Mouse (Mus musculus): ENCODE results near the gene Pde4d. TPM values are rescaled to one million over a fixed set of nuclear protein-coding genes. Genes with fewer than 3 reads are reported as not detected.
A peak's percentile ranks its signal among the peaks of the same experiment; 100 is the strongest.

The Pde4d gene
- total RNA-seq, 2 experiments from 2014 or later = 108 to 120 TPM

DNA sequence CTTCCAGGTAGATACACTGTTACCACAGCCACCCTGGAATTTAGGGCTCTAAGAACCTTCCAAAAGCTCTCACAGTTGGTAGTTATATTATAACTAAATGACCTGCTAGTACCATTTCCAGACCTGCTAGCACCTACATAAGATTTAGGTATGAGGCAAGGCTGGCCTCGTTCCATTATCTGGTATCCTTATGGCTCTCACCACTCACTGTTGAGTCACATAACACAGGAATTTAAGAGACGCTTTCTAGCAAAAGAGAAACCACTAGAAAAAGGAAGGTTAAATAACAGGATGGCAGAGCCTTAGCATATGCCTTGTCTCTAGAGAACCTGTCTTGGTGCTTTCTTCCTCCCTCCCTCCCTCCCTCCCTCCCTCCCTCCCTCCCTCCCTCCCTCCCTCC is 910.2 kb downstream of the Pde4d start:
- intact Hi-C loops (cut with DNase I) = no loop called here
- DNase-seq (ENCODE audit: extremely low spot score in 1 of 2, low spot score in 2 of 2) = no peak

DNA sequence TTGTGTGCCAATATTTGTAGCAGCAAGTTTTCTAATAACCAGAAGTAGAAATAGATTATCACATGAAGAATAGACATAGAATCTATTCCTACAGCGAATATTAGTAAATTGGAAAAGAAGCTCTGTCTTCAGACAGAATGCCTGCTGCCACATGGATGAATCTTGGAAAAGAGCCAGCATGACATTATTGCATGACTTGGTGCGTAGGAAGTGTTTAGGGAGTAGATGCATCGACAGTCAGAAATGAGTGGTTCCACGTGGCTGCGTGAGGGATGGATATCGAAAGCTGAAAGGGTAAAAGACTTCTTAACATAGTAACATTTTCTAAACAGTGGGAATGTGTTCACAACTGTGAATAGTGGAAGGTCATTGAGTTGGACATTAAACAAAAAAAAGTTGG is 912.6 kb downstream of the Pde4d start:
- intact Hi-C loops (cut with DNase I) = no loop called here
- DNase-seq (ENCODE audit: extremely low spot score in 1 of 2, low spot score in 2 of 2) = no peak

DNA sequence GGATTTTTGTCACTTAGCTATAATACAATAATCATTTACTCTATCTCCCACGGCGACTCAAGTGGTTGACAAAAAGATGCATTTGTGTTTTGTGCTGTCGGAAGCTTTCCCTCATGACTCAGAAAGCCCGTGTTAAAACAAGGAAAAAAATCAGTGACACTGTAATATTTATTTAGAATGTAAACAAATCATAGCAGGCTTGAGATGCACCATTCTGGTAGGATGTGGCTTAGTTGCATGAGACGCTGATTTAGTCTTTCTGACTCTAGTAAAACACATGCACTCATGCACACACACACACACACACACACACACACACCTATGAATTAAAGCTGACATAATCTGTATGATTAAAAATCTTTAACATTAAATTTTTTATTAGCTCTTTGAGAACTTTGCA is 924.7 kb downstream of the Pde4d start:
- intact Hi-C loops (cut with DNase I) = no loop called here
- no peak for DNase-seq (ENCODE audit: extremely low spot score in 1 of 2, low spot score in 2 of 2)

DNA sequence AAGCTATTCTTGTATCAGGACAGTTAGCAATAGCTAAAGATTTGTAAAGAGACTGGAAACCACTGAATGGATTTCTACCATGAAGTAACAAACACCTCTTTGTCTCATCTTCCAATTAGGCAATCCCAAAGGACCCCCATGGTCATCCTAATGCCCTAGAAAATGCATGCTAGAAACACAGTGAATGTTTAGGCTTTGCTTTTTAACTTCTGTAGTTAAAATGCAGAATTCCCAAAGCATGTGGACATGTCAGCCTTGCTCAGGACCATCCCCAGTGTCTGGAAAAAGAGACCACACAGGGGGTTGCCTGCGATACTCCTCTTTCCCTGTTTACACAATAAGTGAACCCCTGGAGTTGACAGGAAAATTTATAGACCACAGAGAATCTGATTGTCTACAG is 926.9 kb downstream of the Pde4d start:
- no peak for DNase-seq (ENCODE audit: extremely low spot score in 1 of 2, low spot score in 2 of 2)
- intact Hi-C loops (cut with DNase I) = no loop called here

DNA sequence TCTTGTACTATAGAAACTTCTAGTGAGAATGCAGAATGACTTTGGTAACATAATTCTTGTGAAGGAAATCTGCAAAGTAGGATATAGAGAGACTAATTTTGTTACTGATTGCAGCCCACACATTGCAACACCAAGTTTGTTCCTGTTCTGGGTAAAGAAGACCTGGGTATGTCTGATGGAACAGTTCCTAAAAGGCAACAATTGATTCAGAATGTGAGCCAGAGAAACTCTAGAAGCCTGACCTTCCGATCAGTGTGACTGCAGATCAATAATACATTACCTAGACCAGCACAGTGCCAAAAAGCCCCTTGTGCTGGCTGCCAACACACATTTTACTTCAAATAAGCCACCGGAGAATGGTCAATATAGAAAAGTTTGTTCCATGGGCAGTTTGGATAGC is 930.4 kb downstream of the Pde4d start:
- intact Hi-C loops (cut with DNase I) = no loop called here

DNA sequence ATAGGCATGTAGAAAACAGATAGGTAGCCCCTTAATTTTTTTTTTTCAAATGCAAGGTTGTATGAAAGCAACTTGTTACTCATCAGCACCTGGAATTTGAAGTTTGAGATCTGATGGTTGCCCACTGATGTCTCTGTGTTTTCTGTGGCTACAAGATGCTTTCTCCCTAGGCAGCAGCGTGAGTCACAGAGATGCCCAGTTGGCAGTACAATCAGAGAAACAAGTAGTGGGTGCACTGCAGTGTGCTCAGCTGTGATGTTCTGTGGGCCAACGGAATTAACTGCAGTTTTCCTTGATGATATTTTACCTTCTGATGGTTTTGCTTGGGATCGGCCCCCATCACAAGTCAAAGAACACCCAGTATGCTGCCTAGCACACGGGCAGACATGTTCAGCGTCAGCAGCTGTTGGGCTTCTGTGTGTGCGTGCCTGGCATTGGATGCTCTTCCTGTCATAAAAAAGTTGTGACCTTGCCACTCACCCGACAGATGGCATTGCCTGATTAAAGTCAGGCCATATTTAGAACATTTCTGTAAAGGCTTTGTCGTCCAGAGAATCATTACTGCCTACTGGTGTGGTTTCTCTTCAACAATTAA is 939.0 kb downstream of the Pde4d start:
- DNase-seq (ENCODE audit: extremely low spot score in 1 of 2, low spot score in 2 of 2) = no peak
- intact Hi-C loops (cut with DNase I) = no loop called here

More for the DNA sequence above, 930.4 kb downstream of the Pde4d start:
- DNase-seq (ENCODE audit: extremely low spot score in 1 of 2, low spot score in 2 of 2) = no peak

DNA sequence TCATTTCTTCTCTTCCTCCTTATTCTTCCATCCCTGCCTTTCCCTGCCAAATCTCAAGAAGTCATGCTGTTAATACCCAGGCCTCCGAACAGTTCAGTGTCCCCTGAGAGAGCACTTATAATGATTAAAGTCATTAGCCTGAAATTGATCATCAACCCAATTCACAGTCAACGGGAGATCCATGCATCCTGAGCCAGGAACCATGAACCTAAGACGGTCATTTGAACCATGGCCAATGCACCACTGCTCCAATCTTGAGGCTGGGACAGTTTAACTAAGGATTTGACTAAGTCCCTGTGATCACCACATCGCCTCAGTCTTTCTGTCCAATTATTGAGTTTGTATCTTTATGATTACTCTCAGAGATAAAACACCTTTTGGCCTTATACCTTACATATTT is 952.6 kb downstream of the Pde4d start:
- intact Hi-C loops (cut with DNase I) = no loop called here

DNA sequence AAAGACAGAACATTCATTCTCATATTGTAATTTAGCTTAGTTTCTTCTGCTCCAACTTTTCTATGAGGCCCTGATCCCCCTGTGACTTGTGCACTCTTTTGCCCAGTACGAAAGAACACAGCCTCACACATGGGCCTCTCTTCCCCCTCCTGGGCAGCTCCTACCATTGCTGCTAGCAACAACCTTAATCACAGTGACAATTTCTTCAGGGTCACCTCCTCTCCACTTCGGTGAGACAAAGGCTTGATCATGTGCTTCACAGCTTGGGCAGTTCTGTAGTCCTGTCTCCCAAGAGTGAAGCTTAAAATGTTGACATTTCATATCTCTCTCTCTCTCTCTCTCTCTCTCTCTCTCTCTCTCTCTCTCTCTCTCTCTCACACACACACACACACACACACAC is 953.2 kb downstream of the Pde4d start:
- intact Hi-C loops (cut with DNase I) = no loop called here

More for the DNA sequence above, 952.6 kb downstream of the Pde4d start:
- no peak for DNase-seq (ENCODE audit: extremely low spot score in 1 of 2, low spot score in 2 of 2)

DNA sequence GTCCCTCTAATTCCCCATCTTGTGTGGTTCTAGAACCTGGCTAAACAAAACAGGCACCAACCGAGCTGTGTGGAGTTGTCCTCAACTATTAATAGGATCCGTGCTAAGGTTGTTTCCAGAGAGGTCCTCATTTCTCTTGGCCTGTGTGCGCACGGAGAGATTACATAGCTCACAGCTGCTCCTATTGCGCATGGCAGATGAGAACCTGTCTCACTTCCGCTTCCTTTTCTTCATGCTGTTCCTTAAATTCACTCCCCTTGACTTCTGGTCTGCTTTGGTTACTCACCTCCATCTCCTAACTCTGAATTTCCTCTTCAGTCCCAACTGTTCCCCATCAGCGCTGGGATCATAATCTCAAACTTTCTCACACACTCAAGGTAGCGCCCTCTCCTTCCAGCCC is 956.6 kb downstream of the Pde4d start:
- no peak for DNase-seq (ENCODE audit: extremely low spot score in 1 of 2, low spot score in 2 of 2)
- intact Hi-C loops (cut with DNase I) = no loop called here

More for the DNA sequence above, 953.2 kb downstream of the Pde4d start:
- no peak for DNase-seq (ENCODE audit: extremely low spot score in 1 of 2, low spot score in 2 of 2)

DNA sequence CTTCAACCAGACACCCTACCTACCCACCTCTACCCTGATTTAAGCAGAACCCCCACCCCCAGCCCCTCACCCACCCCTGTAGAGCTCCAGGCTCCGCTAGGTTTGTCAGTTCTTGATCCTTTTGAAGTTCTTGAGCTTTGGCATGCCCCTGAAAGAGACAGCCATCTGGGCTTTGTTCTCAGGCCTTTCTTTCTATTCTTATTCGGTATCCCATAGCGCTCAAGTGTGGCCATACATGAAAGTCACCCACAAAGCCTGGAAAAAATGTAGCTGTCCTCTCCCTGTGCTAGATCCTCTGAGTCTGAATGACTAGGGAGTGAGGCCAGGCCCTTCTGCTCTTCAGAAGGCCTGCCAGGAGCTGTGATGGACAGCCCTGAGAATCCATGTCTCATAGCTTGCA is 957.6 kb downstream of the Pde4d start:
- intact Hi-C loops (cut with DNase I) = no loop called here
- no peak for DNase-seq (ENCODE audit: extremely low spot score in 1 of 2, low spot score in 2 of 2)

DNA sequence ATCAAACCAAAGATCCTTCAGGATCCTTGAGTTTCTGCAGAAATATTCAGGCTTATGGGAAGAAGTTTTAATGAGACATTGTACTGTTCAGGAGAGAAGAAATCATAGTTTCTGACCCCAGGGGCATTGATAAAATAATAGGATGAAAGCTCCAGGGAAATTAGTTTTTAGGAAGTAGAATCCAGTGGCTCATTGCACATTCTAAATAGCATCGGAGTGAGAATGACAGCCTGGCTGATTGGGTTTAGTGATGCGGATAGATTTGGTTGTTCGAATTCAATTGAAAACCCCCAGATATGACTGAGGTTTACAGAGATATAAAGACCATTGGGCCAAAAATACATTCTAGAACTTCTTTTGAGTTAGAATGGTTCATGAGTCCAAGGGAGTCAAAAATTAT is 970.7 kb downstream of the Pde4d start:
- no peak for DNase-seq (ENCODE audit: extremely low spot score in 1 of 2, low spot score in 2 of 2)
- intact Hi-C loops (cut with DNase I) = no loop called here

DNA sequence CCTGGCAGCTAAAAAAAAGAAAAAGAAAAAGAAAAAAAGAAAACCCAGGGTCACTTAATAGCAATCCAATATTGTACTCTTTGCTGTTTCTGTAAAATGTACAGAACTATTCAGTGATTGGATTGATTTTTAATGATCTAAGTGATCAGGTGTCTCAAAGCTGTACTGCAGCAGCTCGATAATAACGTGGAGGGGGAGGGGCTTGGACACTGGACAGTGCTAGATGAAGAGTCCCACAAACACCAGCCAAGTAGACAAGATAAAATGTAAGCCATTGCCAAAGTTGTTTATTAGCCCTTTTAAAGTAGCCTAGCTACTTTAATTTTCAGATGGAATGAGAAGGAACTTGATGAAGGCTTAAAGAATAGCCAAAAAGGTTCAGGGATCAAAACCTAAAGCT is 975.2 kb downstream of the Pde4d start:
- intact Hi-C loops (cut with DNase I) = no loop called here

DNA sequence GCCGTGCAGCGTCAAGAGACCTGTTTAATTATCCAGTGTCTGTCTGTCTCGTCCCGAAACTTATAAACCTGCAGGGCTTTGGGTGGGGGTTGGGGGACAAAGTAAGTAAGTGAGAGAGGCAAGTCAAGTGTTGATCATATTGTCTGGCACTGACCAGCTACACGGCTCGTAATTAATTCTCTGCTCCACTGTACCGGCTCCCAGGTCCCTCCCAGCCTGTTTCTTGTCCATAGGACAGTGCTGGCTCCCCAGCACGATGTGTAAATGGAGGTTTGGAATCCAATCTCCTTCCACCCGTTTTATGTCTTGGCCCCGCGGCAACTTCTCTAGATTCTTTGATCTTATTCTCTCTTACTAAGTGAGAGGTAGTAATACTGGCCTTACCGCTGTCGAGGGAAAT is 975.8 kb downstream of the Pde4d start:
- intact Hi-C loops (cut with DNase I) = no loop called here
- no peak for DNase-seq (ENCODE audit: extremely low spot score in 1 of 2, low spot score in 2 of 2)

More for the DNA sequence above, 975.2 kb downstream of the Pde4d start:
- no peak for DNase-seq (ENCODE audit: extremely low spot score in 1 of 2, low spot score in 2 of 2)

DNA sequence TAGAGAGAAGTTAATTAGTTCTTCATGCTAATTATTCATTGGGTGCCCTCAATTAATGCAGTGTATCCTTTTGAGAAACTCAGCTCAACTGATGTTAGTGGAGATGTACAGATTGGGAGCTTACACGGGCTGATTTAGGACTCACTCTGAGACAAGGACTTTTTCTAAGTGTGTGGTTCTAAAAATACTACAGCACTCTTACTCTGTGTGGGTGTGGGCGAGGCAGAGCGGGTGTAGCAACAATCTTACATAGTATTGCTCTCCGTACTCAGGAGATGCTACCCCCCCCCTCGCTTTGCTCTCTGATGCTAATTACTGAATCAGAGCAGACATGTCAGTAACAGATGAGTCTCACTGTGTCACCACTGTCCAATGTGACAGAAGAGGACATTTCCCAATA is 976.3 kb downstream of the Pde4d start:
- intact Hi-C loops (cut with DNase I) = no loop called here
- DNase-seq (ENCODE audit: extremely low spot score in 1 of 2, low spot score in 2 of 2) = peak; percentile 13 to 23

DNA sequence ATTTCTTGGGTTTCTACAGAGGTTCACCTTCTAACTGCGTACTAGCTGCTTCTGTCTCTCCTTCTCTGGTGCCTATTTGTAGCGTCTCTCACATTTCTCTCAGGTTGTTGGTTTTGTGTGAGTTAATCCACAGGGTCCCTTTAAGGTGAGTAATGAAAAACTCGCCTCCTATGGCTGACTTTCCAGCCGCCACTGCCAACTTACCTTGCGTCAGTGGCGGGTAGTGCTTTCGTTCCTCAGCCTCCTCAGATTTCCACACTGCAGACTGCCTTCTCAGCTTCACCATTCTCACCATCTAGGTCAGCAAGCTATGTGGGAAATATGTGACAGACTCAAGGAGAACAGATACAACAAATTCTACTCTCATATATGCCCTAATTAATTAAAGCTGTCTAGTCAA is 977.8 kb downstream of the Pde4d start:
- intact Hi-C loops (cut with DNase I) = no loop called here
- no peak for DNase-seq (ENCODE audit: extremely low spot score in 1 of 2, low spot score in 2 of 2)

DNA sequence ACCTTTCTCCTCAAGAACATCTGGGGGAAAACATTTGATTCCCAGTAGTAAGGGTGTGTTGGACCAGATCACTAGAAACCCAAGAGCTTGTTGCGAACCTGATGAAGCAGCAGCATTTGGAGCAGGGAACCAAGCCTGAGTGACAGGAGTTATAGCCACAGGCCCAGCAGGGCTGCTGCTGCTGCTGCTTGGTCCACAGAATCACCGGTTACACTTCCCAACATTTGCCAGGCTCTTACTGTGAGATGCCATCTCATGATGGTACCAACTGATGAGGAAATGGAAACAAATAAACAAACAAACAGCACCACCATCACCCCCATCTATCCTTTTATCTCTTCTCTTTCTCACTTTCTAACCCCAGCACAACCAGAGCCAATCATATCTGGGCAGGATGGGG is 979.8 kb downstream of the Pde4d start:
- DNase-seq (ENCODE audit: extremely low spot score in 1 of 2, low spot score in 2 of 2) = no peak
- intact Hi-C loops (cut with DNase I) = no loop called here

DNA sequence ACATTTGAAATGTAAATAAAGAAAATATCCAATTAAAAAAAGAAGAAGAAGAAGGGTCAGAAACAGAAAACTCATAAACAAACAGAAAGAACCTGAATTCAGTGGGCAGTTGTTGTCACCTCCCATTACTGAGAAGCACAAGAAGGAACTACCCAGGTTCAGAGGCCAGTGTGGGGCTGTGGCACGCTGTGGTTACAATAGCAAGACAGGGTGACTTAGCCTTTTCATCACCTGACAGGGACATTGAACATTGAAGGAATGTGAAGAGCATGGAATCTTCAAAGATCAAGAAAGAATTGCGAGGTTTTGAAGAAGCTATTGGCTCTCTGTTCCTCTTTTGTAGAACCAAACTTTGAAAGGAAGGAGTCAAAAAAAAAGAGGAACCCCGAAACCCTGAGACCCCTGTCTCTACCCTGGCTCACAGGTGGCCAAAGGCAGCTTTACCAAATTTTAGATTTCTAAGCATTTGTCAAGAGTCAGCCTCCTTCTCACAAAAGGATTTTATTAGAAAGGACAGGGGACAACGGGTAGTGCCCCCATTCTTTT is 987.6 kb downstream of the Pde4d start:
- intact Hi-C loops (cut with DNase I) = no loop called here
- no peak for DNase-seq (ENCODE audit: extremely low spot score in 1 of 2, low spot score in 2 of 2)

DNA sequence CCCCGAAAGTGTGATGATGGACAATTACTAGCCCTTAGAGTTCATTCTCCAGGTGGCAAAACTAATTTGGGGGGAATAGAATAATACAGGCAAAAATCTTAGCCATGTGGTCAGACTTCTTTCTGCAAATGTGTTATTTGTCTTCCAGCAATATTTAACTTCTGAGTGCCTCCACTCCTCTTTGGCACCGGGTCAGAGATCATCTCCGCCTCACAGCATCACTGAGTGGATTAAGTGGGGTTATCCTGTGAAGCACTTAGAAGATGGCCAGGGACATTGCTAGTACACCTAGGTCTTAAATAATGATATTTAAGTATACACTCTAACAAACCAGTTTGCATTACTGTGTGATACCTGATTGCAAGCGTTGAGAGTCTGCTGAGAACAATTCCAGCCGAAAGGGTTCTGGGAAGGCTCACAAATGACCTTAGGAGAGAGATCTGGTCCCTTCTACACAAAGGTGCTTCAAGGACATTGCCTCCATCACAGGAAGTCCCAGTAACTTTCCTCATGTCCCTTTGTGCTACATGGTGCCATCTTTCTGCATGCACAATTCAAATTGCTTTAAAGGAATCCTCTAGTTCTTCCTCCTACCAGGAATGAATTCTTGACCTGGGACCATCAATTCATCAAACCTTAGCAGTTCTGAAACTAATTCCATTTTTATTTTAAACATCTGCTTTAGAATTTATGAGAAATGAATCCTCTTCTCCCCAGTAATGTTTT is 989.9 kb downstream of the Pde4d start:
- intact Hi-C loops (cut with DNase I) = loop anchor here (5.0 kb wide), 2 partner anchors 108 to 168 kb away; no protein-coding TSS in a partner anchor
- DNase-seq (ENCODE audit: extremely low spot score in 1 of 2, low spot score in 2 of 2) = no peak

DNA sequence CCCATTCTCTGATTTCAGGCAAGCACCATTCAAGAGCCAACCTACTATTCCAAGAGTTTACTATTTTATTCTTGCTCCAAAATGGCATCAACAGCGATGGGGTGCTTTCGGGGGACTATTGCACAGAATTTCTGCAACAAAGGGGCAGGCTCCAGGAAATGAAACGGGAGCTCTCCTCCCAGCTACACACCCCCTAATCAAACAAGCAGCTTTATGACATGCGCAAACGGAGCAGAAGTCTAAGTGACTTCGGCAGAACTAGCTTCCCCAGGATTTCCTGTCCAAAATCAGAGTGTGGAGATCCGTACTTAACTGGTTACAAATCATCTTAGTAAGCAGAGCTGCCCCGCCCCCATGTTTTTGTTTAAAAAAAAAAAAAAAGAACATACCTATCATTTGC is 990.6 kb downstream of the Pde4d start:
- intact Hi-C loops (cut with DNase I) = loop anchor here (5.0 kb wide), 2 partner anchors 107 to 167 kb away; no protein-coding TSS in a partner anchor
- DNase-seq (ENCODE audit: extremely low spot score in 1 of 2, low spot score in 2 of 2) = peak; percentile 61 to 74

DNA sequence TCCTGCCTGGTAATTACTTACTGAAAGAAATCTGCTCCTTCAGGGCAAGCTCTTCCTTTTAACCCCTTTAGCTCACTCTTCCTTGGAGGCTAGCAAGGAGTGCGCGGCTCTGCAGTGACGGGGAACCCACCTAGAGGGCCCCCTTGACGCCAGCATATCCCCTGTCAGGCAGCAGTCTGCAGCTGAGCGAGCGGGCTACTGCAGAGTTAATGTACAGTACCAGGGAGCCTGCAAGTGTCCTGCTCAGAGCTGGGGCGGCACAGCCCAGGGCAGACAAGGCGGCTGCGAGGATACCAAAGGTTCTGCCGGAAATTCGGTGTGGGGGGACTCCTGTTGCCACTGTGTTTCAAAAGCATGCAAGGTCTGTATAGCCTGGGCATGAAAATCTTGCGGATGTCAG is 991.1 kb downstream of the Pde4d start:
- DNase-seq (ENCODE audit: extremely low spot score in 1 of 2, low spot score in 2 of 2) = peak; percentile 88 to 89
- intact Hi-C loops (cut with DNase I) = loop anchor here (5.0 kb wide), 2 partner anchors 106 to 166 kb away; no protein-coding TSS in a partner anchor

Data from left cerebral cortex, postnatal 10 days (tissue).